Mouse (Mus musculus) hindbrain, embryonic 11.5 days (tissue): ENCODE measurements at regions not wholly inside any gene's neighbourhood (a gene's known extent, or its start where the extent isn't known, plus 50 kb on each side); places are given as distances from the start of the nearest gene placed in this dataset.

Experiments
- ATAC-seq: fragments of 200-750 bp; cut with Nextera tagmentation; 2 replicates; pipeline ENCODE4 v1.8.0; 2017; ENCODE audit warnings: mild to moderate bottlenecking, moderate TSS enrichment, moderate library complexity; ENCODE audit not compliant: low FRiP score
- DNase-seq: peaks from one replicate; pipeline ENCODE4 v3.0.0-alpha.2; 2015; ENCODE audit warnings: low spot score
- H3K27ac ChIP-seq: fragments of 300-500 bp; sonication (generic); 2 replicates; pipeline ENCODE4 v1.5.1; 2014; ENCODE audit warnings: mild to moderate bottlenecking, low read depth, low read length
- H3K27me3 ChIP-seq: fragments of 300-500 bp; sonication (generic); 2 replicates; pipeline ENCODE4 v1.6.1; 2014; ENCODE audit warnings: mild to moderate bottlenecking, low read length, moderate library complexity, mixed read lengths; ENCODE audit not compliant: control insufficient read depth, insufficient read depth
- H3K36me3 ChIP-seq: fragments of 300-500 bp; sonication (generic); 2 replicates; pipeline ENCODE4 v1.6.1; 2014; ENCODE audit warnings: mild to moderate bottlenecking, low read length, moderate library complexity, mixed read lengths; ENCODE audit not compliant: control insufficient read depth, insufficient read depth
- H3K4me1 ChIP-seq: fragments of 300-500 bp; sonication (generic); replicated peaks from 2 replicates; pipeline ENCODE4 v1.6.1; 2014; ENCODE audit warnings: low read length, mixed read lengths; ENCODE audit not compliant: control insufficient read depth, insufficient read depth
- H3K4me2 ChIP-seq: fragments of 300-500 bp; sonication (generic); replicated peaks from 2 replicates; pipeline ENCODE4 v1.6.1; 2014; ENCODE audit warnings: mild to moderate bottlenecking, low read depth, low read length
- H3K4me3 ChIP-seq: fragments of 300-500 bp; sonication (generic); 2 replicates; pipeline ENCODE4 v1.5.1; 2014; ENCODE audit warnings: low read depth, low read length
- H3K9ac ChIP-seq: fragments of 300-500 bp; sonication (generic); 2 replicates; pipeline ENCODE4 v1.6.1; 2014; ENCODE audit warnings: low read depth, low read length
- H3K9me3 ChIP-seq: fragments of 300-500 bp; sonication (generic); 2 replicates; pipeline ENCODE4 v1.6.1; 2016; ENCODE audit warnings: low read length; ENCODE audit not compliant: control insufficient read depth
- WGBS: fragments of 180-500 bp; shearing (Covaris S2); extraction: QIAGEN DNeasy Blood & Tissue Kit; methylation state at CpG from one replicate; pipeline ENCODE4 v1.1.7; 2014; 5-methylcytosine and 5-hydroxymethylcytosine counted together

GRCm38 (mm10) chr17:75808025-75808424, 256.3 kb upstream of the Fam98a start:
- Histone ChIP-seq H3K27ac (no peak overlapping the region), H3K4me2 (no peak overlapping the region), H3K9ac (no peak overlapping the region), H3K4me3 (no peak overlapping the region), H3K27me3 (no peaks in the 10 kb centered on the region; the same call in 1 of the 2 replicates), H3K4me1 (no peaks in the 10 kb centered on the region; the same call in 1 of the 2 replicates), H3K36me3 (no peaks in the 10 kb centered on the region), H3K9me3 (no peaks in the 10 kb centered on the region)
- 85% methylated on average over 1 of the region's 1 CpGs for WGBS
- ATAC-seq = 0 out of 2 replicates have a peak, but pooled peaks have one; percentile 7
- DNase-seq = no peak

GRCm38 (mm10) chr17:75804358-75804757, 252.6 kb upstream of the Fam98a start:
- H3K27me3 ChIP-seq = no peaks in the 10 kb centered on the region
- ATAC-seq (no peak), DNase-seq (no peak)
- H3K4me2 ChIP-seq = no peak overlapping the region
- no peaks in the 10 kb centered on the region for H3K9me3 ChIP-seq
- H3K4me3 ChIP-seq = no peak overlapping the region
- H3K36me3 ChIP-seq = no peaks in the 10 kb centered on the region
- H3K27ac ChIP-seq = no peak overlapping the region
- H3K9ac ChIP-seq = no peak overlapping the region
- no peaks in the 10 kb centered on the region for H3K4me1 ChIP-seq
- WGBS = 73% methylated on average over 1 of the region's 1 CpGs

GRCm38 (mm10) chr17:75796380-75796779, 244.6 kb upstream of the Fam98a start:
- no peak for ATAC-seq
- no peak overlapping the region for H3K4me2 ChIP-seq
- H3K4me1 ChIP-seq = no peaks in the 10 kb centered on the region
- WGBS = 88% methylated on average over 3 of the region's 3 CpGs
- no peak overlapping the region for H3K27ac ChIP-seq
- no peak overlapping the region for H3K4me3 ChIP-seq
- H3K9me3 ChIP-seq = no peaks in the 10 kb centered on the region
- H3K27me3 ChIP-seq = no peaks in the 10 kb centered on the region
- no peak overlapping the region for H3K9ac ChIP-seq
- no peak for DNase-seq
- no peaks in the 10 kb centered on the region for H3K36me3 ChIP-seq

GRCm38 (mm10) chr17:75795772-75796171, 244.0 kb upstream of the Fam98a start:
- DNase-seq (no peak), ATAC-seq (no peak)
- no peaks in the 10 kb centered on the region for H3K4me1 ChIP-seq
- 88% methylated on average over 3 of the region's 3 CpGs for WGBS
- no peak overlapping the region for H3K9ac ChIP-seq
- no peaks in the 10 kb centered on the region for H3K9me3 ChIP-seq
- no peak overlapping the region for H3K27ac ChIP-seq
- no peaks in the 10 kb centered on the region for H3K36me3 ChIP-seq
- no peaks in the 10 kb centered on the region for H3K27me3 ChIP-seq
- no peak overlapping the region for H3K4me2 ChIP-seq
- no peak overlapping the region for H3K4me3 ChIP-seq

DNA sequence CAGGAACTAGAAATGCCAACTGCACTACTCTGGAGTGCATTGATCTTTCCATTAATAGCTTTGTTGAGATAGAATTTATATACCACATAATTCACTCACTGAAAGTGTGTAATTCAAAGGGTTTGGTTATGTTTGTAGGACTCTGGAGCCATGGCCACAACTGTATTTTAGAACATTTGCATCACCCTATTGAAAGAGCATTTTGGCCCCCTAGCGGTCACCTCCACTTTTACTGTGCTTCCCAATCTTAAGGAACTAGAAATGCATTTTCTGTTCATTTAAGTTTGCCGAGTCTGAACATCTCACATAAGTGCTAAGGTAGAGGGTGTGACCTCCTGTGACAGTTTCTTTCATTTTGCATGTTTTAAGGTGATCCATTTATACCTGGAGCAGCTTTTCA, 228.0 kb upstream of the Fam98a start:
- WGBS = 46% methylated on average over 2 of the region's 2 CpGs
- H3K4me2 ChIP-seq = no peak overlapping the region
- no peaks in the 10 kb centered on the region for H3K9me3 ChIP-seq
- no peaks in the 10 kb centered on the region for H3K27me3 ChIP-seq
- H3K4me3 ChIP-seq = no peak overlapping the region
- no peak overlapping the region for H3K9ac ChIP-seq
- H3K27ac ChIP-seq = no peak overlapping the region
- peak; percentile 35 for DNase-seq
- H3K36me3 ChIP-seq = no peaks in the 10 kb centered on the region
- no peak for ATAC-seq
- no peaks in the 10 kb centered on the region for H3K4me1 ChIP-seq

- DNase-seq = no peak
- H3K9ac ChIP-seq = no peak overlapping the region
- no peak overlapping the region for H3K4me2 ChIP-seq
- no peaks in the 10 kb centered on the region for H3K27me3 ChIP-seq
- H3K4me1 ChIP-seq = no peaks in the 10 kb centered on the region
- 87% methylated on average over 7 of the region's 7 CpGs for WGBS
- H3K36me3 ChIP-seq = no peaks in the 10 kb centered on the region
- no peaks in the 10 kb centered on the region for H3K9me3 ChIP-seq
- no peak overlapping the region for H3K27ac ChIP-seq
- no peak for ATAC-seq
- H3K4me3 ChIP-seq = no peak overlapping the region
These were observed 224.9 kb upstream of the Fam98a start for GRCm38 (mm10) chr17:75776611-75777010.

DNA sequence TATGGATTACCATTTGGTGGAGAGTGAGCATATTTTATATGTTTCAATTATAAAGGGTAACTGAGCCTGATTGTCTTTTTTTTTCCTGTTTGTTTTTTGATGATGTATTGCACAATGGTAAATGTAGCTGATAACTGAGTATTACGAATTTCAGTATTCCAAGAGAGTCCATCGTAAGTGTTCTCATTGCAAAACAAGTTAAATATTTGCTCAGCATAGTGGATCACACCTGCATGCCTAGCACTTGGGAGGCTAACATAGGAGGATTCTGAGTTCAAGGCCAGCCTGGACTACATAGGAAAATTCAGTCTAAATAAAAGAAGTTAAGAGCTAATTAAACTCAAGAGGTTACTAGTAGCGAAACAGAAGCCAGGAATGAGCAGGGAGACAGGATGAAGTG, 223.8 kb upstream of the Fam98a start:
- H3K36me3 ChIP-seq = no peaks in the 10 kb centered on the region
- no peaks in the 10 kb centered on the region for H3K4me1 ChIP-seq
- no peaks in the 10 kb centered on the region for H3K27me3 ChIP-seq
- H3K4me2 ChIP-seq = no peak overlapping the region
- DNase-seq (no peak), ATAC-seq (no peak)
- no peak overlapping the region for H3K4me3 ChIP-seq
- H3K9me3 ChIP-seq = no peaks in the 10 kb centered on the region
- 89% methylated on average over 3 of the region's 3 CpGs for WGBS
- H3K9ac ChIP-seq = no peak overlapping the region
- no peak overlapping the region for H3K27ac ChIP-seq

DNA sequence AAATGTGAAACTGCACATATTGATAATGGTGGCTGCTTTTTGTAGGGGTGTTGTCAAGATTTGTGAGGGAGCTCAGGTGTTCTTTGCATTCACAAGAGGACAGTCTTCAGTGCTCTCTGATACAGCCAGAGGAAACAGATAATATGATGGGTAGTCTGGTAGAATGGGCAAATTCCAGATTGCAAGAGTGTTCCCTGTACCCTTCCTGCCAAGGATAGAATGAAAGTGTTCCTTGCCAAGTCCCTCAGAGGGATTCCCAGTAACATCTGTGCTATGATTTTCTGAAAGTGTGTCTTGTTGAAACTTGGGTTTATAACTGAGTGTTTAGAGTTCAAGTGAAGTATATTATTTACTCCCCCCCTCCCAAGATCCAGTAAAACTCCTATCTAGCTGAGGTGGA, 221.1 kb upstream of the Fam98a start:
- DNase-seq (no peak), ATAC-seq (no peak)
- Histone ChIP-seq H3K4me3 (no peak overlapping the region), H3K9me3 (no peaks in the 10 kb centered on the region), H3K27ac (no peak overlapping the region), H3K27me3 (no peaks in the 10 kb centered on the region), H3K36me3 (no peaks in the 10 kb centered on the region), H3K9ac (no peak overlapping the region), H3K4me1 (no peaks in the 10 kb centered on the region), H3K4me2 (no peak overlapping the region)

DNA sequence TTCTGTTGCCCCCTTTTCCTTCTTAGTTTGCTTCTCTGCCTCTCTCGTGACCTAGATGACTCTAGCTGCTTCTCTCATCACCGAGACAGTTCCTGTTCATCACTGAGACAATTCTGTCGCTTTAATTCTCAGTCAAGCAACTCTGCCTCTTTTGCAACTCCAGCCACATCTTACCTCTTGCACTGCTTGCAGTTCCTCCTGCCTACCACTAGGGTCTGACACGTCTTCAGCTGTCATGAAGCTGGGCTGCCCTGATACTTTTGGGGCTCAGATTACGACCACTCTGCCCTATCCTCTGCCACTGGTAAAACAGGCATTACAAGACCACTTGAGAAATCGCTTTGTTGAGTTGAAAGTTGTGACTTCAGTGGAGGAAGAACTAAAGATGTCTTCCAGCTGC, 216.9 kb upstream of the Fam98a start:
- Histone ChIP-seq H3K9me3 (no peaks in the 10 kb centered on the region), H3K36me3 (no peaks in the 10 kb centered on the region), H3K4me1 (no peaks in the 10 kb centered on the region), H3K27me3 (no peaks in the 10 kb centered on the region), H3K4me3 (no peak overlapping the region), H3K9ac (no peak overlapping the region), H3K4me2 (no peak overlapping the region), H3K27ac (no peak overlapping the region)
- no peak for DNase-seq
- no peak for ATAC-seq
- 87% methylated on average over 6 of the region's 6 CpGs for WGBS
